ENCODE assay signal across 15 mouse cellular contexts in genomic region chr16:22577656-22578055, GRCm38 (mm10).
DNase-seq lines count a peak whose midpoint lies in the region; ATAC-seq and TF ChIP-seq lines count a peak whose summit lies in the region.
"Had no signal": no experiment of that assay in that cellular context is flagged by ENCODE, and none has a peak within 500 bp of the region (broad histone marks: within the 10 kb centered on the region; RNA-seq: fewer than 3 reads in every experiment).

No protein-coding gene starts in this region.

- no peak for ATAC-seq in embryonic facial prominence, embryonic 14.5 days (ENCODE audit: low read depth)
- no peak for ATAC-seq in kidney, postnatal 0 days (replicated peaks; ENCODE audit: low FRiP score, low read depth)
- ATAC-seq in midbrain, postnatal 0 days (ENCODE audit: low FRiP score): no peak
- ATAC-seq in midbrain, embryonic 16.5 days: no peak
- ATAC-seq: hindbrain, embryonic 16.5 days; midbrain, embryonic 15.5 days had no signal

- H3K4me3 ChIP-seq in embryonic facial prominence, embryonic 14.5 days (ENCODE audit: low read depth, low read length): no peak overlapping the region
- H3K4me3 ChIP-seq in embryonic facial prominence, embryonic 10.5 days: no peak overlapping the region
- H3K4me3 ChIP-seq in kidney, postnatal 0 days (replicated peaks; ENCODE audit: low read depth, low read length): no peak overlapping the region
- H3K4me3 ChIP-seq in midbrain, postnatal 0 days (ENCODE audit: low read depth, low read length): no peak overlapping the region
- H3K4me3 ChIP-seq in midbrain, embryonic 16.5 days (ENCODE audit: low read depth, low read length): no peak overlapping the region
- no peak overlapping the region for H3K4me3 ChIP-seq in cortical plate, adult 2 months (ENCODE audit: insufficient read depth, low read length)
- H3K4me3 ChIP-seq: erythroblast, embryonic 14.5 days; liver, embryonic 13.5 days; midbrain, embryonic 15.5 days; stomach, embryonic 15.5 days had no signal

- 45% methylated on average over 8 of the region's 8 CpGs for WGBS in embryonic facial prominence, embryonic 14.5 days
- 57% methylated on average over 8 of the region's 8 CpGs for WGBS in embryonic facial prominence, embryonic 10.5 days
- 55% methylated on average over 8 of the region's 8 CpGs for WGBS in kidney, postnatal 0 days
- WGBS in midbrain, postnatal 0 days: 56% methylated on average over 8 of the region's 8 CpGs
- WGBS in midbrain, embryonic 16.5 days: 61% methylated on average over 8 of the region's 8 CpGs

- H3K27me3 ChIP-seq in embryonic facial prominence, embryonic 14.5 days (replicated peaks; ENCODE audit: control insufficient read depth, insufficient read depth, low read length): peaks cover 3% of the 10 kb centered on the region; the same call in 1 of the 2 replicates
- H3K27me3 ChIP-seq in embryonic facial prominence, embryonic 10.5 days (replicated peaks; ENCODE audit: low read depth, poor library complexity, severe bottlenecking): peaks cover 14% of the 10 kb centered on the region
- H3K27me3 ChIP-seq in kidney, postnatal 0 days (ENCODE audit: insufficient read depth, low read length): no peaks in the 10 kb centered on the region
- no peaks in the 10 kb centered on the region for H3K27me3 ChIP-seq in midbrain, postnatal 0 days (ENCODE audit: insufficient read depth, low read length)
- no peaks in the 10 kb centered on the region for H3K27me3 ChIP-seq in midbrain, embryonic 16.5 days (ENCODE audit: control insufficient read depth, insufficient read depth, low read depth, low read length)
- H3K27me3 ChIP-seq: midbrain, embryonic 15.5 days; stomach, embryonic 15.5 days had no signal

- 0 out of 2 replicates have a peak, but pooled peaks cover 6% of the 10 kb centered on the region for H3K4me1 ChIP-seq in embryonic facial prominence, embryonic 14.5 days (ENCODE audit: control insufficient read depth, insufficient read depth, low read length)
- peaks cover 24% of the 10 kb centered on the region for H3K4me1 ChIP-seq in embryonic facial prominence, embryonic 10.5 days
- H3K4me1 ChIP-seq in kidney, postnatal 0 days (replicated peaks; ENCODE audit: insufficient read depth, low read length): no peaks in the 10 kb centered on the region
- H3K4me1 ChIP-seq in midbrain, postnatal 0 days (ENCODE audit: insufficient read depth, low read length): no peaks in the 10 kb centered on the region
- no peaks in the 10 kb centered on the region; the same call in 1 of the 2 replicates for H3K4me1 ChIP-seq in midbrain, embryonic 16.5 days (ENCODE audit: control insufficient read depth, insufficient read depth, low read length)
- H3K4me1 ChIP-seq in cortical plate, adult 2 months (ENCODE audit: control insufficient read depth, insufficient read depth, low read length): no peaks in the 10 kb centered on the region
- H3K4me1 ChIP-seq: liver, embryonic 13.5 days; stomach, embryonic 15.5 days had no signal

- peak; percentile 34 for DNase-seq in embryonic facial prominence, embryonic 14.5 days (ENCODE audit: low spot score)
- DNase-seq in embryonic facial prominence, embryonic 10.5 days (ENCODE audit: low spot score): no peak
- DNase-seq in kidney, postnatal 0 days (ENCODE audit: low spot score): peak; percentile 61
- no peak for DNase-seq in kidney, postnatal 14 days
- peak; percentile 68 for DNase-seq in midbrain, postnatal 0 days (ENCODE audit: low spot score)
- DNase-seq in yolk sac, embryonic 10.5 days (ENCODE audit: low spot score): no peak
- DNase-seq: cerebellum, adult 9-11 months; gastrocnemius, postnatal 14 days; liver, embryonic 13.5 days had no signal

- no peak overlapping the region for H3K27ac ChIP-seq in embryonic facial prominence, embryonic 14.5 days (replicated peaks; ENCODE audit: low read depth, low read length)
- H3K27ac ChIP-seq in embryonic facial prominence, embryonic 10.5 days (replicated peaks): no peak overlapping the region
- no peak overlapping the region for H3K27ac ChIP-seq in kidney, postnatal 0 days
- H3K27ac ChIP-seq in midbrain, postnatal 0 days (ENCODE audit: low read depth, low read length): no peak overlapping the region
- no peak overlapping the region for H3K27ac ChIP-seq in midbrain, embryonic 16.5 days (ENCODE audit: low read length)
- no peak overlapping the region for H3K27ac ChIP-seq in cortical plate, adult 2 months (ENCODE audit: insufficient read depth, low read length)
- H3K27ac ChIP-seq: liver, embryonic 13.5 days; midbrain, embryonic 15.5 days; stomach, embryonic 15.5 days had no signal

- no peak overlapping the region for H3K9ac ChIP-seq in embryonic facial prominence, embryonic 14.5 days (ENCODE audit: low read depth, low read length)
- no peak overlapping the region for H3K9ac ChIP-seq in kidney, postnatal 0 days (ENCODE audit: low read depth, low read length)
- H3K9ac ChIP-seq in midbrain, postnatal 0 days (replicated peaks; ENCODE audit: low read length, poor library complexity, severe bottlenecking): no peak overlapping the region
- no peak overlapping the region for H3K9ac ChIP-seq in midbrain, embryonic 16.5 days (ENCODE audit: low read depth, low read length)
- H3K9ac ChIP-seq: liver, embryonic 13.5 days; midbrain, embryonic 15.5 days; stomach, embryonic 15.5 days had no signal

- no peak overlapping the region for H3K4me2 ChIP-seq in embryonic facial prominence, embryonic 14.5 days (ENCODE audit: low read depth, low read length)
- H3K4me2 ChIP-seq in kidney, postnatal 0 days (ENCODE audit: low read length): no peak overlapping the region
- H3K4me2 ChIP-seq in midbrain, postnatal 0 days (ENCODE audit: low read depth, low read length, poor library complexity, severe bottlenecking): no peak overlapping the region
- no peak overlapping the region for H3K4me2 ChIP-seq in midbrain, embryonic 16.5 days (ENCODE audit: low read length)
- H3K4me2 ChIP-seq: liver, embryonic 13.5 days; midbrain, embryonic 15.5 days; stomach, embryonic 15.5 days had no signal

- no peak for TF ChIP-seq POLR2A in cortical plate, adult 2 months (IDR thresholded peaks at IDR 0.05; ENCODE audit: extremely low read depth, insufficient read depth, low read length)

- TF ChIP-seq CTCF in kidney, postnatal 0 days (IDR thresholded peaks at IDR 0.05; ENCODE audit: low read depth): peak; percentile 71
- peak; percentile 84 for TF ChIP-seq CTCF in midbrain, postnatal 0 days (IDR thresholded peaks at IDR 0.05)
- peak; percentile 68 for TF ChIP-seq CTCF in cortical plate, adult 2 months (IDR thresholded peaks at IDR 0.05; ENCODE audit: extremely low read depth, insufficient read depth, low read length)

- no peaks in the 10 kb centered on the region for H3K36me3 ChIP-seq in embryonic facial prominence, embryonic 14.5 days (ENCODE audit: control insufficient read depth, insufficient read depth, low read length)
- no peaks in the 10 kb centered on the region for H3K36me3 ChIP-seq in embryonic facial prominence, embryonic 10.5 days (replicated peaks)
- H3K36me3 ChIP-seq in kidney, postnatal 0 days (ENCODE audit: insufficient read depth, low read length): no peaks in the 10 kb centered on the region
- no peaks in the 10 kb centered on the region for H3K36me3 ChIP-seq in midbrain, postnatal 0 days (ENCODE audit: insufficient read depth, low read length)
- H3K36me3 ChIP-seq in midbrain, embryonic 16.5 days (ENCODE audit: control insufficient read depth, insufficient read depth, low read length): no peaks in the 10 kb centered on the region
- H3K36me3 ChIP-seq: liver, embryonic 13.5 days; midbrain, embryonic 15.5 days; stomach, embryonic 15.5 days had no signal

- H3K9me3 ChIP-seq in embryonic facial prominence, embryonic 14.5 days (ENCODE audit: control insufficient read depth, low read length): no peaks in the 10 kb centered on the region
- H3K9me3 ChIP-seq in embryonic facial prominence, embryonic 10.5 days: no peaks in the 10 kb centered on the region
- H3K9me3 ChIP-seq in kidney, postnatal 0 days (replicated peaks; ENCODE audit: low read length): no peaks in the 10 kb centered on the region
- H3K9me3 ChIP-seq in midbrain, postnatal 0 days (ENCODE audit: low read length): no peaks in the 10 kb centered on the region
- H3K9me3 ChIP-seq in midbrain, embryonic 16.5 days (replicated peaks; ENCODE audit: control insufficient read depth, low read length, poor library complexity, severe bottlenecking): no peaks in the 10 kb centered on the region
- H3K9me3 ChIP-seq: liver, embryonic 13.5 days; midbrain, embryonic 15.5 days; stomach, embryonic 15.5 days had no signal

Comparison
In these comparisons a context has a peak if more than half of its experiments do, and no peak if none do; other contexts are left out.
1. DNase-seq: peak in embryonic facial prominence, embryonic 14.5 days (single experiment), kidney, postnatal 0 days (single experiment) and midbrain, postnatal 0 days (single experiment); none in embryonic facial prominence, embryonic 10.5 days (single experiment), kidney, postnatal 14 days (single experiment) and yolk sac, embryonic 10.5 days (single experiment).
2. Peak in every context shown above with its lines, with median percentiles within 50 percentile points of each other: CTCF ChIP-seq.